Mouse (Mus musculus): ENCODE measurements at regions not wholly inside any gene's neighbourhood (a gene's known extent, or its start where the extent isn't known, plus 50 kb on each side); places are given as distances from the start of the nearest gene placed in this dataset.
A peak's percentile ranks its signal among the peaks of the same experiment; 100 is the strongest.

DNA sequence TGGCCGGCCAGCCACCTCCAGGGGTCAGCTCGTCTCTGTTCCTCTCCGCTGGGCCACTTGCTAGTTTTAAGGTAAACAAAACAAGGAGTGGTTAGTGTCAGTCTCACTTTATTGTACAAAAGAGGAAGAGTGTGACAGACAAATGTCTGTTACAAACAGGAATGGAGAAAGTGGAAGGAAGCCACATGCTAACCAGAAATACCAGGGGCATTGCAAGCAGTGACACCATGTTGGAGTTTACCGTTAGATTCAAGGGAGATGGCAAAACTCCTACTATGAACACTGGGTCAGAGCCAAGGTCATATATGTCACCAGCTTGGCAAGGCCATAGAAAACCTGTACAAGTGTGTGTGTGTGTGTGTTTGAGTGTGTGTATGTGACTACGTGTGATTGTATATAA, 131.5 kb downstream of the 2410131K14Rik start:
- DNase-seq, result no peak
- intact Hi-C loops (cut with DNase I), result no loop called here

DNA sequence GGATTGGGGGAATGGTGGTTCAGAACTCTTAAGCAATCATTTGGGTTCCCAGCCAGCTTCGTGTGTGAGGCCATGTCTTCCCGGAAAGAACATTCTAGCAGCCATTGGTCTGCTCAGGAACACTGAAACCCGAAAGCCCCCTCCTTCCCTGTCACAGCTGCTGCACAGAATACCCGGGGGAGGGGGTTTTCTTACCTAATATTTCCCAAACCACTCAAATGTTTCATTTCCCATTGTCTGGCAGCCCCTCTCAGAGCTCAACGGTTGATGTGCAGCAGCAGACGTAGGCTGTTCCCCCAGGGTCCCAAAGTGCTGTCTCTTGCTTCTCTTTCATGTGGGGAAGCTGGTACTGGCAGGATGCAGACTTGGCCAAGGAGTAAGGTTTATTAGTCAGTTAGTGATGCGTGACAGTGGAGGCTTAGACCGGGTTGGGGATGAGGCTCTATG, 132.4 kb downstream of the 2410131K14Rik start:
- no peak for DNase-seq
- intact Hi-C loops (cut with DNase I), result no loop called here

DNA sequence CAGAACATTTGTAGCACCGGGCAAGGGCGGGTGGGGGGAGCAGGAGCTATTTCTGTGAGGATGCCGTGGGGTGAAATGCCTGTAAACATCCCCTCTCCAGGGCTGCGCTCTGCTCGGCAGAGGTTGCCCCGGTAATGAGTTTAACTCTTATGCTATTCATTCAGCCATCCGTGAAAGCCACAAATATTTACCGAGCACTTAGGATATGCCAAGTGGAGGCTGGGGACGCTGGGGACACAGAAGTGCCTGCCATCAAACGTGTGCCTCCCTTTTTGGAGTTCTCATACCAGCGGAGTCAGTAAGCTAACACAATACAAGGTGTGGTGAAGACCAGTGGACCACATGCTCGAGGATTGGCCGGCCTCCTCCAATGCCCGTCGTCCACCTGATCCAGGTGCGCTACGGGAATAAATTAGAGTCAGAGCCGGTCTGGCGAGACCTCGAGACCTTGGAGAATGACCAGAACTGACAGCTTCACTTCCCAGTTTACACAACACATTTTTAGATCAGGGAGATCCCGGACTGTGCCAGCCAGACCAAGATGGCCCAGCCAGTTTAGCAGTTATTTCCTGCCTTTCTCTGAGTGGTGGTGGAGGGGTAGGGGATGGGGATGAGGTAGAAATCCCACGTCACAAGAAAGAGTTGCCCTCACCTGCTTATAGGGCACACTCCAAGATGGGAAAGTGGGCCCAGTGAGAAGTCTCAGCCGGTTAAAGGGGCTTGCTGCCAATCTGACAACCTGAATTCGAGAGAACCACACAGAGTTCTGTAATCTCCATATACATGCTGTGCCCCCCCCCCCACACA, 134.4 kb downstream of the 2410131K14Rik start:
- DNase-seq, result no peak
- intact Hi-C loops (cut with DNase I), result loop anchor here (5.0 kb wide), 1 partner anchor 183 kb away; the partner anchor contains the start of gene Med13l

DNA sequence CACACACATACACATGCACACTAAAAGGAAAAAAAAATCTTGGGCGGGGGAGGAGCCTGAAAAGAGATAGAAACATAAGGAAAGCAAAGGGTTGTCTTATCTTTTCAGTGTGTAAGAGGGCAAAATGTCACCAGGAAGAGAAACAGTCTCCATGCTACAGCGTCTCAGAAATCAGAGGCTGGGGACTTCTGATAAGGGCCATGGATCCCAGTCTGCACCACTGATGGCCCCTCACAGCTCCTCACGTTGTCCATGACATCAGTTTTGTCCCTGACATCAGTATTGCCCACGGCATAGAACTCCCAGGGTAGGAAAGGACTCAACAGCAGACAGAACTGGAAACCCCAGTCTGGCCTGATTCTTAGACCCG, 135.0 kb downstream of the 2410131K14Rik start:
- intact Hi-C loops (cut with DNase I), result loop anchor here (5.0 kb wide), 1 partner anchor 182 kb away; the partner anchor contains the start of gene Med13l
- no peak for DNase-seq

DNA sequence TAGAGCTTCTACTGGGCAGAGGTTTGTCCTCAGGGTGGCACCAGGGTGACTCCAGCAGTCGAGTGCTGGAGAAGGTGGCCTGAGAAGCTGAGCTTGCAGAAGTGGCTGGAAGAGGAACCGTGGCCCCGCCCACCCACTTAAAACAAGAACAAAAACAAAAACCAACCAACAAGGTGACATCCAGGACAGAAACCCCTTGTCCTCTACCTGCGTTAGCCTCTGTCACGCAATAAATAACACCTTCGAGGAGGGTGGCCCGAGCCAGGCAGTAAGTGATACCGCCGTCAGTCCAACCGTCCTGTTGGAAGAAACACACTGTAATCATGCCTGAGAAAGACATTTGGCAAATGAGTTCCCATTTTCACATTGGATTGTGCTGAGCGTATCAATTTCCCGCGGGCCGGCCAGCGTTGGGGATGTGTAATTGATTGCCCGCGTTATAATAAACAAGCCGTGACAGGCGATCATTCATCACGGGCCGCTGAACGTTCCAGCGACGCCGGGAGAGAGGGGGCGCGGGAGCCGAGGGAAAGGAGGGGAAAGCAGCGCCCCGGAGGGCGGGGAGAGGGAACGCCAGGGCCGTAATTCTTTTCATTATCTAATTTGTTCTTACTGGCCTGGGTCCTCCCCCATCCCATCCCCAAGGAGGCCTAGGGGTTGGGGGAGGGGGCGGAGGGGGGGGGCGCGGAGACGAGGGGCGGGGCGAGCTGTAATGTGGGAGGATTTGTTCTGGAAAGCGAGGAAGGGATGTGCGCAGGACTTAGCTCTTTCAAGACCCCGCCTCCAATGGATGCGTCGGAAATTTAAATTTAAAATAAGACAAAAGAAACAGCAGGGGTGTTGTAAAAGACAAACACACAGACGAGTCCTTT, 135.6 kb downstream of the 2410131K14Rik start:
- peak; percentile 59 to 65 for DNase-seq
- intact Hi-C loops (cut with DNase I), result loop anchor here (5.0 kb wide), 1 partner anchor 182 kb away; the partner anchor contains the start of gene Med13l

DNA sequence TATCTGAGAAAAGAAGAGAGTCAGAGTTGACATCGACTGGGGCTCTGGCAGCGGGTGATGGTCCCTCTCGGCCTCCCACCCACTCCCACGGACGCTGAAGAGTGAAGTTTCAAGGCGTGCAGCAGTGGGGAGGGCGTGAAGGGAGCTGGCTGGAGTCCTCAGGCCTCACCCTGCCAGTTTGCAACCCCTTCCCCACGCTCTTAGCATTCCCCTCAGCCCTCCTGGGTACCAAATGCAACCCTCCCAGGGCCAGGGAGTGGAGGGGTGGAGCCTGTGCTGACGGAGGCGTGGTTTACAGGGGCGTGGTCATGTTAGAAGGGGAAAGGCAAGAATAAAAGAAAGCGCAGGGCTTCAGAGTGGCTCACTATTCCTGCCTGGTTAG, 136.3 kb downstream of the 2410131K14Rik start:
- DNase-seq, result peak; percentile 74 to 81
- intact Hi-C loops (cut with DNase I), result loop anchor here (5.0 kb wide), 1 partner anchor 181 kb away; the partner anchor contains the start of gene Med13l

DNA sequence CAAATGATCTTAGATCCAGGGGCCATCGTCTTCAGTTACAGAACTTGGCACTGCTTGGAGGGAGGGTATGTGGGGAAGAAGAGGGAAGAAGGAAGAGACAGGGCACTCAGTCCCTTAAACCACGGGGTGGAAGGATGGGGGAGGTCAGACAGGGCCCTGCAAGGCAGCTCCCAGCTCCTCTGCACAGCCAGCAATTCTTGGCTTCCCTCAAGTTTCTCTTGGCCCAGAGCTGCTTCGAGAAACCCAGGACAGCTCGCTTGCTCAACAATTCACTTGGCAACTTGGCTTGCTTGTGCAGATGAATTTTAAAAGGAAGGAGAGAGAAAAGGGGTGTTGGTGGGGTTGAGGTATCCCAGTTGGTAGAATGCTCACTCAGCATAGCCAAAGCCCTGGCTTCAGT, 141.1 kb downstream of the 2410131K14Rik start:
- intact Hi-C loops (cut with DNase I), result no loop called here
- peak; percentile 64 to 72 for DNase-seq

DNA sequence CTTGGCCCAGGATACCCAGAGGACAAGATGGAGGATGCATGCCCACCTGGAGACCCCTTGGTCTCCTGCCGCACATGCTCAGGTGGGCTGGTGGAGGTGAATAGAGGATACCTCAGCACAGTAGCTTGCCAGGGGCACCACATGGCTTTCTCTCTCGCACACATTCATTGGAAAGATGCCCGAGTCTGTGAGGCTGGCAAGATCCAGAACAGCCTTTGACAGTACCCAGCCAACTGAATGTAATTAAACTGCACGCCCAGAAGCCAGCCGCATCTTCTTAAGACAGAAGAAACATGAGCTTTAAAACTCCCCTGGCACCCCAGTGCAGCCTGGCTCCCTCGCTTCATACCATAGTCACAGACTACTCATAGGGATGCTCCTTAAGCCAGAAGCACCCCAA, 143.4 kb downstream of the 2410131K14Rik start:
- intact Hi-C loops (cut with DNase I), result no loop called here
- no peak for DNase-seq

DNA sequence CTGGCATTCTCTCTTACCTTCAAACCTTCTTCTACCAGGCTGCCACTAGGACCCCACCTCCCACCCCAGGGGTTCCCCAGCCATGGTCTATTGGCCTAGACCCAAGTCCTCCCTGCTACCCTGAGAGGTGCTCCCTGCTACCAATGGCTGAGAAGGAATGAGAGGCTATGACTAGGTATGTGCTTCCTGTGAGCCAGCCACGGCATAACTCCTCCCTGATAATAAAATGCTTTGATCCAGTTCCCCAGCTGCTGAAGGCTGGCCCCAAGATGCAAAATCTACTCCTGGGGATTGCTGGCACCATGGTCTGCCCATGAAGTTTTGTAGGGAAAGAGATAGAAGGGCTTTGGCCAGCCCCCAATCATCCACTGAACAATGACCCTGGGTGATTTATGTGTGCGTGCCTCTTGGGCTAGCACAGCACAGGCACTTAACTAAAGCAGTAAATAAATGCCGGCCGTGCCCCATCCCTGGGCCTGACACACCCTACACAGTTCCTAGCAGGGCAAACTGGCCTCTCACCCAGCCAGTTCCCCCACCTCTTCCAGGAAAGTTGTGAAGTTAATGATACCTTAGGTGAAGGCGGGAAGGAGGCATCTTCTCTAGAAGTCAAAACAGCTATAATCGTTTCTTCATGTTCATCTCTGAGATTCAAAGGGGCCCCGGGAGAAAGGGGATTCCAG, 145.8 kb downstream of the 2410131K14Rik start:
- DNase-seq, result no peak
- intact Hi-C loops (cut with DNase I), result no loop called here

DNA sequence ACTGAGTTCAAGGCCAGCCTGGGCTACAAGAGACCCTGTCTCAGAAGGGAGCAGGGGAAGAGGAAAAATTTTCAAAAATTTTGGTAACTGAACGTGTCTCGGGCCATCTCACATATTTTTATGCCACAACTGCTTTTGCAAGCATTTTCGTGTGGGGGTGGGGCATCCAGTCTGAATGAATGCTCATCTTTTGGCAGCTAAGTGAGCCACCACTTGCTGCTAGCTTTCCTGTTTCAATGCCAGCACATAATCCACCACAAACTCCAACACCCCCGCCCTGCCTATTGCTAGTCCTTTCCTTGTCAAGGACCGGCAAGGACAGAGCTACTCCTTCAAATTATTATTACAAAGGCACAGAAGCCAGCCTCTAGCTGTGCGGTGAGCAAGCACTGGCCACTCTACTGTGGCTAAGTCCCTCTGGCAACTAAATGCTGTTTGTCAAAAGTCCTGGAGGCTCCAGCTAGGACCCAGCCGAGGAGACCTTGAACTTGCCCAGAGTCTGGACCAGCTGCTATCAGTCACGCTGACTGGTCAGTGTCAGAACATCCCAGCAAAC, 148.0 kb downstream of the 2410131K14Rik start:
- intact Hi-C loops (cut with DNase I), result no loop called here
- DNase-seq, result no peak

DNA sequence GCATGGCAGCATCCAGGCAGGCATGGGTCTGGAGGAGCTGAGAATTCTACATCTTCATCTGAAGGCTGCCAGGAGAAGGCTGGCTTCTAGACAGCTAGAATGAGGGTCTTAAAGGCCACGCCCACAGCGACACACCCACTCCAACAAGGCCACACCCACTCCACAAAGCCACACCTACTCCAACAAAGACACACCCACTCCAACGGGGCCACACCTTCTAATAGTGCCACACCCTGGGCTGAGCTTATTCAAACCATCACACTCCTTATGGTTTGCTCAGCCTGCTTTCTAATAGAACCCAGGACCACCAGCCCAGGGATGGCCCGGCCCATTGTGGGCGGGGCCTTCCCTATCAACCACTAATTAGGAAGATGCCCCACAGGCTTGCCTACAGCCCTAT, 149.0 kb downstream of the 2410131K14Rik start:
- no peak for DNase-seq
- intact Hi-C loops (cut with DNase I), result no loop called here

DNA sequence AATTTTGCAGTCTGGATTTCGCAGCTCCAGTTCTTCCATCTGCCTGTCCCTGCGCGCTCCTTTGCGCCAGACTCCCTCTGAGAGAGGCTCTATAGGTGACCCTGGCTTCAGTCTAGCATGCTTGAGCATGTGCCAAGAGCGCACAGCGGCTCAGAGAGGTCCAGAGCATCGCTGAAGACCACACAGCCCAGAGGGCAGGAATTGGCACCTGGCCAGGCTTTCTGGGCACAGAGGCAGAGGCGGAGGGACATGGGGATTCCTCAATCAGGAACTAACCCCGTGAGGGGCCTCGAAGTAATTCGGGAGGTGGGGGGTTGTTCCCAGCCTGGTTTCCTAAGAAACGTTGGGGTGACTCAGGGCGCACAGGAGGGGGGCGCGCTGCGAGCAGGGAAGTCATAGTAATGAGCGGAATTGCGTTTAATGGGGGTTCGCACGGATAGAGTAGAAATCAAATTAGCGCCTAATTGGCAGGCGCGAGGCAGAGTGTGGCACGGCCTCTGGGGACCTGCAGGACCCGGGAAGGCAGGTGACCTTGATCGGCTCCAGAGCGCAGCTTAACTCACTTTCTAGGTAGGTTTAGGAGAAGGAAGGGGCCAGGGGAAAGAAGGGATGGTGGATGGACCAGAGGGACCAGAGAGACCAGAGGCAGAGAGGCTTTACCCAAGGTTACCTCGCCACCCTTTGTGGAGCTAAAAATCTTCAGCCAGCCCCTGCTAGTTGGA, 151.1 kb downstream of the 2410131K14Rik start:
- DNase-seq, result peak in 1 of 2 experiments; percentile 28
- intact Hi-C loops (cut with DNase I), result no loop called here

DNA sequence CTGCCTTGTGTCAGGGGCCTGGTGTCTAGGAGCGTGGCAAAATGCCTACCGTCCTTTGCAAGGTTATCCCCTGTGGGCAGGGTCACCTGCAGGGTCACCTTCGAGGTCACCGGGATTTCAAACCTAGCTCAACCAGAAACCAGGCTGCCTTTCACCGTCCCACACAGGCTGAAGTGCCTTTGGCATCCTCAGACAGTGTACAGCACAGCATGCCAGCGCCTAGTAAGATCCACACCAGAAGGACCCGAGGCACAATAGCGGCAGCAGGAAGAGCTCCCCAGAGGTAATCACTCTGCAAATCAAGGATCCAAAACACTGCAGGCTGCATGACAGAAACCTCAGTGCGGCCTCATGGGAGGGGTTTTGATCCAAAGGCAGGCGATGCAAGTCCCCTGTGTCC, 155.9 kb downstream of the 2410131K14Rik start:
- intact Hi-C loops (cut with DNase I), result no loop called here
- DNase-seq, result no peak

DNA sequence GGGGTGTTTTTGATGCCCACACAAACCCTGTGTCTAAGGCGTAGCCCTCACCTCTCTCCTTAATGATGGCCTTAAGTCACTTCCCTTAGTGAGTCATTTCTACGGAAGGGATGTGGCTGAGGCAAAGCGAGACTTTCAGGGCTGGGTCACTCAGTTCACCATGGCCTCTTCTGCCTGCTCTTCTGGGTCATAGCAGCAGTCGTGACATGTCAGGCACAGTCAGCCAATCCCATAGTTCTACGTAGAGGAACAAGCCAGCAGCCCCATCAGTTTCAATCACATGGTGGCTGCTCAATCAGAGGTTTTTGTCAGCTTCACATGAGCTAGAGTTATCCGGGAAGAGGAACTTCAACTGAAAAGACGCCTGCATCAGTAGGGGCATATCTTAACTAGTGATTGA, 156.1 kb upstream of the Med13l start:
- intact Hi-C loops (cut with DNase I), result no loop called here
- no peak for DNase-seq

DNA sequence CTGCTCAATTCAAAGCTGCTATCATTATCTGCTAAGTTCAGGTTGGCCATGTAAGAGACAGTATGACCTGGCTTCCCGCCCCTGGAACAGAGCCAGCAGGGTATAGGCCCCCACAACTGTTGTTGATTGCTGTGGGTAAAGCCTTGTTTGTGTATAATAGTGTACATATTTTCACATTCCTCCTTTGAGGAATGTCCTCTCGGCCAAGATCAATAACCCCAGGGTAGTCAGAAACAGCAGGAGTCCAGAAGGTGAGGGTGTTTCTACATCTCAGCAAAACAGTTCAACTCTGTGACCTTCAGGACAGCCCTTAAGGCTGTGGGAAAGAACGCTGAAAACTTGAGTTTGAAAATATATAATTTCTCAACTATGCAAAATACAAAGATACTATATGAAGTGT, 155.1 kb upstream of the Med13l start:
- intact Hi-C loops (cut with DNase I), result no loop called here
- no peak for DNase-seq

DNA sequence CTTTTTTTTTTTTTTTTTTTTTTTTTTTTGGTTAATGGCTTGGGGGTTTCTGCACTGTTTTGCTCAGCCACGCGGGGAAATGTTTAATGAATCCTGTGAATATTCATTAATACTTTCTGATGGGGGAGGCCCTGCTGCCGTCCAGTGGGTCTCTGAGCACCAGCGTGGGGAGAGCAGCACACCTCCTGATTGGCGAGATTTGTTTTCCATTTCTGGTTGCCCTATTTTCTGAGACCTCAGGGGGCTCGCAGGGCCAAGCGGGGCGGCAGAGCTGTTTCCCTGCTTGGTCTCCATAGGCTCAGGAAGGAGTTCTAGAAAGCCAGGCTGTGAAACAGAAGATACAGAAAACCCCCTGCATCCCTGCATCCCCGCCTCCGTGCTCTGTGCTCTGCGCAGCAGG, 153.0 kb upstream of the Med13l start:
- no peak for DNase-seq
- intact Hi-C loops (cut with DNase I), result no loop called here

DNA sequence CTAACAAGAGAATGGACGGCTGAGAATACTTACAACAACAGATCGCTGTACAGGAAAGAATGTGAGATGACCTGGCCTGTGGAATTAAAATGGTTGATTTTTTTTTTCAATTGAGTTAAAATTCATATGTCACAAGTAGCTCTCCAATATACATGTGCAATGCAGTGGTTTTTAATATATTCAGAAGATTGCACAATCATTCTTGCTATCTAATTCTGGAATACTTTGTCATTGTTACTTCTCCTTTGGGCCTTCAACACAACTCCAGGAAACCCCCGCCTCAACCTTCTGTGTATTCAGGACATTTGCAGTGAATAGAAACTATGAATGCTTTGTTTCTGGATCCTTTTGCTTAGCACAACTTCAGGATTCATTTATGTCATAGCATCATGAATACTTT, 152.5 kb upstream of the Med13l start:
- intact Hi-C loops (cut with DNase I), result no loop called here
- no peak for DNase-seq

DNA sequence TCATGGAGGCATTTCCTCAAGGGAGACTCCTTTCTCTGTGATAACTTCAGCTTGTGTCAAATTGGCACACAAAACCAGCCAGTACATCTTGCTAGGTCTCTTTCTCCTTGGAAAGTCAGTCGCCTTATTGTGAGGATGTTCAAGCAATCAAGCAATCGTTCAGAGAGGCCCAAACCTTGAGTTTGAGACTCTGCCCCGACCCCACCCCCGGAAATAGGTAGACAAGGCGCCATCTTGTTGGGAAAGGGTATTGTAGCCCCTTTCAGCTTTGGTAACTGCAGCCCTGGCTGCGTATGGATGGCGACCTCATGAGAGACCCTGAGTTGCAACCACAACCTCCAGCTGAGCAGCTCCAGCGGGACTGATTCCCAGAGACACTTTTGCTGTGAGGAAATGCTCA, 151.7 kb upstream of the Med13l start:
- intact Hi-C loops (cut with DNase I), result no loop called here

DNA sequence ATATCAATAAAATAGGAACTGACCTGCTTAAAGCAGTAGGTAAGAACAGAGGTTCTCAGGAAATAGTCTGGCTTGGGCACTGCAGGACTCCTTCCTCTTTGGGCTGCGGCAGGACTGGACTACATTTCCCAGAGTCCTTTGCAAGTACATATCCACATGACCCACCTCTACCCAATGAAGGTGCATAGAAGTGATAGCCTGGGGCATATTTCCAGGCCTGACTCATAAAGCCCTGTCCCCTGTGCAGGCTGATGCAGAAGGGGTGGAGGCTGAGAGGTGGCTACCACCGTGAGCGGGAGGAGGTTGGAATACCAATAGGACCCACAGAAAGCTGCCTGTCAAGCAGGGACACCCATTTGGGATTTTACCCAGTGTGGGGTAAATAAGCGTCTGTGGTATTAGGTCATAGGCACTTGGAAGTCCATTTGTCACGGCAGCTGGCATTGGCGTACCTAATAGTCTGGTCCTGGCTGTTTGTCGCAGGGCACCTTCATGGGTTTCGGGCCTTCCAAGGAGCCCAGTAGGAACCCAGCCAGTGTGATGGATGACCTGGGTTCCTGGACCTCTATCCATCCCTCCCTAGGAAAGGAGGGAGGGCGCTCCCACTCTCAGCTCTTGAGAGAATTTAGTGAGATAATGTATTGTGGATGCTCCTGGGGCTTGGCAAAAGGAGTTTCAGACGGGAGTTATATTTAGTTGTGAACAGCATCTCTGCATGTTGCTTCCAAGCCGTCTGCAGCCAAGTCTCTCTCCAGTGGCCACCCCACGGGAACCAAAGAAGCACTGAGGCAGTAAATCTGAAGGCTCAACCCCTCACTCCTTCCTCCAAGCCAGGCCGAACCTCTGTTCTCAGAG, 146.8 kb upstream of the Med13l start:
- intact Hi-C loops (cut with DNase I), result no loop called here

More for the DNA sequence above, 151.7 kb upstream of the Med13l start:
- no peak for DNase-seq

More for the DNA sequence above, 146.8 kb upstream of the Med13l start:
- peak; percentile 51 to 70 for DNase-seq
